Mouse (Mus musculus) midbrain, embryonic 10.5 days (tissue): ENCODE results near the gene Phlpp2. TPM values are rescaled to one million over a fixed set of nuclear protein-coding genes. Genes with fewer than 3 reads are reported as not detected.
A peak's percentile ranks its signal among the peaks of the same experiment; 100 is the strongest.

ENCODE experiments used
- DNase-seq: peaks from one replicate; pipeline ENCODE4 v3.0.0-alpha.2; 2017; ENCODE audit warnings: low spot score
- H3K27ac ChIP-seq: fragments of 300-500 bp; sonication (generic); replicated peaks from 2 replicates; pipeline ENCODE4 v1.5.1; 2016; ENCODE audit warnings: mild to moderate bottlenecking
- H3K27me3 ChIP-seq: fragments of 300-500 bp; sonication (generic); 2 replicates; pipeline ENCODE4 v1.6.1; 2016; ENCODE audit warnings: low read depth, mild to moderate bottlenecking; ENCODE audit not compliant: poor library complexity, severe bottlenecking
- H3K36me3 ChIP-seq: fragments of 300-500 bp; sonication (generic); 2 replicates; pipeline ENCODE4 v1.6.1; 2016; ENCODE audit warnings: mild to moderate bottlenecking, moderate library complexity
- H3K4me1 ChIP-seq: fragments of 300-500 bp; sonication (generic); 2 replicates; pipeline ENCODE4 v1.6.1; 2016
- H3K4me3 ChIP-seq: fragments of 300-500 bp; sonication (generic); 2 replicates; pipeline ENCODE4 v1.5.1; 2016; ENCODE audit warnings: mild to moderate bottlenecking, moderate library complexity
- H3K9me3 ChIP-seq: fragments of 300-500 bp; sonication (generic); replicated peaks from 2 replicates; pipeline ENCODE4 v1.6.1; 2016; ENCODE audit warnings: mild to moderate bottlenecking
- WGBS: fragments of 180-500 bp; shearing (Covaris S2); methylation state at CpG from one replicate; pipeline ENCODE4 v1.1.7; 2016; 5-methylcytosine and 5-hydroxymethylcytosine counted together
- polyA plus RNA-seq: library from polyadenylated mRNA; unstranded; fragments of >200 nt; fragmentation: Nextera tagmentation; extraction: Ambion mirVana; gene quantifications from 2 replicates; pipeline ENCODE4 v1.2.1, GENCODE M21; 2016

Phlpp2 gene
- polyA plus RNA-seq, 1 experiment from 2014 or later, result 2.4 TPM

GRCm38 (mm10) chr8:109906907-109907306, 38.6 kb downstream of the Phlpp2 start:
- H3K27me3 ChIP-seq, result no peaks in the 10 kb centered on the region
- H3K36me3 ChIP-seq, result peaks cover 74% of the 10 kb centered on the region
- no peaks in the 10 kb centered on the region for H3K9me3 ChIP-seq
- DNase-seq, result no peak
- WGBS, result 92% methylated on average over 3 of the region's 3 CpGs
- no peak overlapping the region for H3K4me3 ChIP-seq
- H3K4me1 ChIP-seq, result no peaks in the 10 kb centered on the region
- no peak overlapping the region for H3K27ac ChIP-seq

- peaks cover 76% of the 10 kb centered on the region for H3K36me3 ChIP-seq
These were observed 39.0 kb downstream of the Phlpp2 start for GRCm38 (mm10) chr8:109907376-109907775.

GRCm38 (mm10) chr8:109917277-109917676, 48.9 kb downstream of the Phlpp2 start:
- Histone ChIP-seq H3K4me1 (no peaks in the 10 kb centered on the region), H3K27ac (no peak overlapping the region), H3K4me3 (no peak overlapping the region), H3K36me3 (peaks cover 90% of the 10 kb centered on the region), H3K27me3 (no peaks in the 10 kb centered on the region), H3K9me3 (no peaks in the 10 kb centered on the region)
- WGBS, result 66% methylated on average over 4 of the region's 4 CpGs
- DNase-seq, result peak; percentile 19

More at GRCm38 (mm10) chr8:109907376-109907775, 39.0 kb downstream of the Phlpp2 start:
- H3K27me3 ChIP-seq, result no peaks in the 10 kb centered on the region
- no peak overlapping the region for H3K27ac ChIP-seq
- no peak overlapping the region for H3K4me3 ChIP-seq
- 94% methylated on average over 4 of the region's 4 CpGs for WGBS
- H3K4me1 ChIP-seq, result no peaks in the 10 kb centered on the region
- no peaks in the 10 kb centered on the region for H3K9me3 ChIP-seq
- DNase-seq, result no peak

DNA sequence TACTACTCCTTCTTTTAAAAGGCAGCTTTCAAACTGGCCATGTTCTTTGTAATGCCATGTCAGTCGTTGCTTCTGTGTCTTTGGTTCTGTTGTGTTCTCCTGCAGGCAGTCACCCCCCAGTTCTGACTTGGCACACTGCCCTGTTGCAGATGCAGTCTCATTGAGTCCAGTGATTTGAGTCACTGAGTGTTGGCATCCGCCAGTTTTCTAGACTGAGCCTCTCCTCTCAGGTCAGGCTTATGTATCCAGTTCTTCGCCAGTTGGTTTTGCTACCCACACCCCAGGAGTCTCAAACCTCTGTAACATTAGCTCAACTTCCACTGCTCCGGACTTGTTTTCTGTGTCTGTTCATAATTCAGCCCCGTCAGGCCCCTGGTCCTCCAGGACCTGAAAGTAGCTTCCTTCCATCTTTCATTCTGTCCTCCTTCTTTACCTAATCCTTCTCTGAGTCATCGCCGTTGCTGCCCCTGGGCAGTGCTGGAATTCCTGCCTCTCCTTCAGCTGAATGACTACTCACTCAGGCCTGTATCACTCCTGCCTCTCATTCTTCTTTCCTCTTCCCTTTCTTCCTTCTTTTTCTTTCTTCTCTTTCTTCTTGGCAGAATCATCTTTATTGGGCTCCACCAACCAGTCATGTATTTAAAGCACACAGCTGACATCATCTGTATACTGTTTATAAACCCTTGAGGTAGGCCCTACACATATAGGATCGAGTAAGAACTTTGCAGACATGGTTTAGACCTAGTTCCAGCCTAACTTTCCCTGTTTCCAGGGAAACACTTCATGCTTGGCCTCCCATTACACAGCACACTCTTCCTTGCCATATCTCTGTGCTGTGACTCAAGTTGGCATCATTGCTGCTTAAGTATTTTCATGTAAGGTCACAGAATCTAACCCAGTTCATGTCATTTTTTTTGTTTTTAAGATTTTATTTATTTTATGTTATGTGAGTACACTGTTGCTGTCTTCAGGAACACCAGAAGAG, 52.4 kb downstream of the Phlpp2 start:
- DNase-seq, result no peak
- no peaks in the 10 kb centered on the region for H3K4me1 ChIP-seq
- H3K4me3 ChIP-seq, result no peak overlapping the region
- H3K27me3 ChIP-seq, result no peaks in the 10 kb centered on the region
- peaks cover 83% of the 10 kb centered on the region for H3K36me3 ChIP-seq
- 92% methylated on average over 8 of the region's 8 CpGs for WGBS
- no peaks in the 10 kb centered on the region for H3K9me3 ChIP-seq
- H3K27ac ChIP-seq, result no peak overlapping the region

DNA sequence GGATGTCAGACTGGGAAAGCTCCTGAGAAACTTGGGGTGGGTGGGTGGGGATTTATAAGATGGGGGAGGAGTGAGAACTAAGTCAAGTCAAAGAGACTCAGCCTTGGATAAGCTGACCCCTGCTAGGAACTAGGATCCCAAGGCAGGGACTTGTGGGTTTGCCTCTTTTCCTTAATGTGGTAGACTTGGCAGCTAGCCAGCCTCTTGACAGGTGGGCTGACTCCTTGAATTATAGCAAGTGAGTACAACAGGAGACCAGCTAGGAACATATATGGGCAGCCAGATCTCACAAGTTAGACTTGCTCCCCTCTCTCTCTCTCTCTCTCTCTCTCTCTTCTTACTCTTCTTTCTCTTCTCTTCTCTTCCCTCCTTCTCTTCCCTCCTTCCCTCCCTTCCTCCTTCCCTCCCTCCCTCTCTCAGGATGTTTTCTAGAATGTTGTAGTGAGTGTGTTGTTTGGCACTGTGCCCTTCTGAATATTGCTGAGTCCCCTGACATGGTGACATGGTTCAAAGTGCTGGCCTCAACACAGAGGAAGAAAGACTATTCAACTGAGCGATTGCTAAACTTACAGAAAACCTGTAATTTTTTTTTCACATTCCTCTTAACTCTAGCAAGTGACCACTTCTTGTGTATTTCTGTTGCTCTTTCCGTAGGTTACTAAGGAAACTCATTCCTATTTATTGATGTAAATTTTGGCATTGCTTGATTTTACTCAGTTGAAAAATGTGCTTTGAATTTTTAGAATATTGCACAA, 73.4 kb downstream of the Phlpp2 start:
- H3K4me3 ChIP-seq, result no peak overlapping the region
- H3K4me1 ChIP-seq, result peaks cover 7% of the 10 kb centered on the region
- H3K27me3 ChIP-seq, result no peaks in the 10 kb centered on the region
- WGBS, result 92% methylated on average over 2 of the region's 2 CpGs
- H3K9me3 ChIP-seq, result no peaks in the 10 kb centered on the region
- no peak for DNase-seq
- H3K36me3 ChIP-seq, result peaks cover 63% of the 10 kb centered on the region
- no peak overlapping the region for H3K27ac ChIP-seq

- Histone ChIP-seq H3K4me1 (peaks cover 22% of the 10 kb centered on the region), H3K27ac (no peak overlapping the region), H3K27me3 (peaks cover 24% of the 10 kb centered on the region), H3K4me3 (no peak overlapping the region), H3K36me3 (peaks cover 31% of the 10 kb centered on the region), H3K9me3 (no peaks in the 10 kb centered on the region)
- 61% methylated on average over 9 of the region's 9 CpGs for WGBS
- no peak for DNase-seq
These were observed 76.9 kb downstream of the Phlpp2 start for GRCm38 (mm10) chr8:109945153-109945632.

GRCm38 (mm10) chr8:109945694-109946093, 77.4 kb downstream of the Phlpp2 start:
- DNase-seq, result no peak

GRCm38 (mm10) chr8:109946272-109946671, 77.9 kb downstream of the Phlpp2 start:
- no peak overlapping the region for H3K4me3 ChIP-seq
- H3K27ac ChIP-seq, result no peak overlapping the region
- DNase-seq, result no peak

More at GRCm38 (mm10) chr8:109945694-109946093, 77.4 kb downstream of the Phlpp2 start:
- H3K4me3 ChIP-seq, result no peak overlapping the region
- H3K27ac ChIP-seq, result no peak overlapping the region
- peaks cover 22% of the 10 kb centered on the region for H3K4me1 ChIP-seq
- peaks cover 29% of the 10 kb centered on the region for H3K27me3 ChIP-seq
- 84% methylated on average over 7 of the region's 7 CpGs for WGBS
- H3K36me3 ChIP-seq, result peaks cover 26% of the 10 kb centered on the region
- no peaks in the 10 kb centered on the region for H3K9me3 ChIP-seq

GRCm38 (mm10) chr8:109947447-109948284, 79.3 kb downstream of the Phlpp2 start:
- Histone ChIP-seq H3K4me1 (peaks cover 41% of the 10 kb centered on the region), H3K9me3 (no peaks in the 10 kb centered on the region), H3K4me3 (peak overlapping the region; percentile 50), H3K27ac (peak overlapping the region; percentile 6; the same call in 1 of the 2 replicates), H3K36me3 (peaks cover 14% of the 10 kb centered on the region), H3K27me3 (peaks cover 32% of the 10 kb centered on the region)
- DNase-seq, result peak; percentile 61
- 3% methylated on average over 26 of the region's 26 CpGs for WGBS

More at GRCm38 (mm10) chr8:109946272-109946671, 77.9 kb downstream of the Phlpp2 start:
- WGBS, result 89% methylated on average over 7 of the region's 7 CpGs
- Histone ChIP-seq H3K4me1 (peaks cover 28% of the 10 kb centered on the region), H3K27me3 (peaks cover 32% of the 10 kb centered on the region), H3K36me3 (peaks cover 20% of the 10 kb centered on the region), H3K9me3 (no peaks in the 10 kb centered on the region)

GRCm38 (mm10) chr8:109948285-109948564, 79.9 kb downstream of the Phlpp2 start:
- Histone ChIP-seq H3K4me1 (peaks cover 41% of the 10 kb centered on the region), H3K9me3 (no peaks in the 10 kb centered on the region), H3K4me3 (peak overlapping the region; percentile 50), H3K36me3 (peaks cover 10% of the 10 kb centered on the region), H3K27me3 (peaks cover 33% of the 10 kb centered on the region), H3K27ac (peak overlapping the region; percentile 6; the same call in 1 of the 2 replicates)
- no peak for DNase-seq
- 3% methylated on average over 19 of the region's 19 CpGs for WGBS

DNA sequence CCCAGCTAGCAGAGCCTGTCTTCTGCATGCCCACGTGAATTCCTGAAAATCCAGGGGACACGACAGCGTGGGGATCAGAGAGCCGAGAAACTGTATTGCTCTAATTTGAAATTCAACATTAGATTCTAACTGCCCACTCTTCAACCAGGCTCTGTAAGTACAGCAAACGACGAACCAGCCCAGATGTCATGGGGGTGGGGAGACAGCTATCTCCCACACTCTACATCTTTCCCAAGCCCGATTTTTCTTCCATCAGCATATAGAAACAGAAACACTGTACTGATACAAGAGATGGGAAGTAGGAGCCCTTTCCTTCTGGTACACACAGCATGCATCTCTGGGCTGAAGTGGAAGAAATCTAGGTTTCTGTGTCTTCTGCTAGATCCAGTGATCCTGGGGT, 83.8 kb downstream of the Phlpp2 start:
- H3K27ac ChIP-seq, result 0 out of 2 replicates have a peak overlapping the region, but pooled peaks have one; percentile 3
- DNase-seq, result no peak
- no peaks in the 10 kb centered on the region for H3K36me3 ChIP-seq
- peaks cover 60% of the 10 kb centered on the region for H3K4me1 ChIP-seq
- peaks cover 38% of the 10 kb centered on the region for H3K27me3 ChIP-seq
- H3K9me3 ChIP-seq, result no peaks in the 10 kb centered on the region
- 78% methylated on average over 7 of the region's 7 CpGs for WGBS
- H3K4me3 ChIP-seq, result no peak overlapping the region

- Histone ChIP-seq H3K4me1 (peaks cover 66% of the 10 kb centered on the region), H3K27ac (peak overlapping the region; percentile 49)
- WGBS, result 43% methylated on average over 13 of the region's 13 CpGs
These were observed 86.2 kb downstream of the Phlpp2 start for GRCm38 (mm10) chr8:109954486-109954948.

More at GRCm38 (mm10) chr8:109954486-109954948, 86.2 kb downstream of the Phlpp2 start:
- H3K36me3 ChIP-seq, result no peaks in the 10 kb centered on the region
- H3K4me3 ChIP-seq, result no peak overlapping the region
- H3K27me3 ChIP-seq, result peaks cover 33% of the 10 kb centered on the region
- H3K9me3 ChIP-seq, result no peaks in the 10 kb centered on the region
- DNase-seq, result peak; percentile 74
